Mouse (Mus musculus) hindbrain, postnatal 0 days (tissue): ENCODE results near the gene Laptm5. TPM values are rescaled to one million over a fixed set of nuclear protein-coding genes. Genes with fewer than 3 reads are reported as not detected.
A peak's percentile ranks its signal among the peaks of the same experiment; 100 is the strongest.

Experiments used
- ATAC-seq: fragments of 200-750 bp; cut with Nextera tagmentation; 2 replicates; pipeline ENCODE4 v1.8.0; 2017; ENCODE audit warnings: mild to moderate bottlenecking, moderate TSS enrichment, moderate library complexity
- DNase-seq: peaks from one replicate; pipeline ENCODE4 v3.0.0-alpha.2; 2015; ENCODE audit warnings: low spot score
- H3K27ac ChIP-seq: fragments of 300-500 bp; sonication (generic); 2 replicates; pipeline ENCODE4 v1.5.1; 2014; ENCODE audit warnings: mild to moderate bottlenecking
- H3K27me3 ChIP-seq: fragments of 300-500 bp; sonication (generic); 2 replicates; pipeline ENCODE4 v1.6.1; 2014; ENCODE audit warnings: low read length, mixed read lengths; ENCODE audit not compliant: insufficient read depth
- H3K36me3 ChIP-seq: fragments of 300-500 bp; sonication (generic); 2 replicates; pipeline ENCODE4 v1.6.1; 2014; ENCODE audit warnings: low read length, mixed read lengths; ENCODE audit not compliant: insufficient read depth
- H3K4me1 ChIP-seq: fragments of 300-500 bp; sonication (generic); 2 replicates; pipeline ENCODE4 v1.6.1; 2014; ENCODE audit warnings: antibody characterized with exemption, low read length, mixed read lengths; ENCODE audit not compliant: insufficient read depth
- H3K4me2 ChIP-seq: fragments of 300-500 bp; sonication (generic); 2 replicates; pipeline ENCODE4 v1.6.1; 2014; ENCODE audit warnings: low read depth, mild to moderate bottlenecking, low read length, moderate library complexity, mixed read lengths
- H3K4me3 ChIP-seq: fragments of 300-500 bp; sonication (generic); 2 replicates; pipeline ENCODE4 v1.5.1; 2014; ENCODE audit warnings: low read length
- H3K9ac ChIP-seq: fragments of 300-500 bp; sonication (generic); replicated peaks from 2 replicates; pipeline ENCODE4 v1.6.1; 2014; ENCODE audit warnings: mild to moderate bottlenecking, low read length, moderate library complexity, mixed read lengths
- H3K9me3 ChIP-seq: fragments of 300-500 bp; sonication (generic); 2 replicates; pipeline ENCODE4 v1.6.1; 2016; ENCODE audit warnings: low read length, mixed read lengths
- CTCF ChIP-seq: IDR thresholded peaks from 2 replicates; pipeline ENCODE4 v1.5.1; 2016; ENCODE audit warnings: antibody characterized with exemption, control low read depth, low read depth
- WGBS: fragments of 180-500 bp; shearing (Covaris S2); extraction: QIAGEN DNeasy Blood & Tissue Kit; methylation state at CpG from one replicate; pipeline ENCODE4 v1.1.7; 2014; 5-methylcytosine and 5-hydroxymethylcytosine counted together
- polyA plus RNA-seq: library from polyadenylated mRNA; unstranded; fragments of >200 nt; fragmentation: Nextera tagmentation; extraction: Ambion mirVana; gene quantifications from 2 replicates; pipeline ENCODE4 v1.2.1, GENCODE M21; 2015
- total RNA-seq: library from RNA; depleted of rRNA; stranded (reverse); fragments of >200 nt; gene quantifications from 2 replicates; pipeline ENCODE4 v1.2.3, GENCODE M21; 2014

Gene Laptm5
- total and polyA plus RNA-seq, 2 experiments from 2014 or later = 42.8 to 43.1 TPM

DNA sequence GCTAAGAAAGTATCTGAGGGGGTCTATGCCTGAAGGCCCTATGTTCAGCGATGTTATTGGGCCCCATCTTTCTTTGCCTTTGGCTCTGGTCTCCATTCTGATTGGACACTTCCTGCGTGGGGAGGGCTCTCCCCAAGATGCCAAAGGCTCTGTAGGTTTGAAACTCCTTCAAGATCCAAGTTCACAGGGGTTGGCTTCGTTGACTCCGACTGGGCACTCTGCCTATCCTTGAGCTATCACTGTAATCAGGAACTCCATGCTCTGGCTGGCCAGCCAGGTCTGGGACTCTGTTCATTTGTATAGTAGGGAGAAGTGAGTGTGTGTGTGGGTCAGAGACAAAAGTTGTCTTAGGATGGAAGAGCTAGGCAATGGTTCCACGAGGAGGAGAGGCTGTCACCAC, 45.9 kb downstream of the Laptm5 start:
- Histone ChIP-seq H3K36me3 (no peaks in the 10 kb centered on the region), H3K27ac (no peak overlapping the region), H3K4me1 (no peaks in the 10 kb centered on the region), H3K4me3 (no peak overlapping the region), H3K9me3 (no peaks in the 10 kb centered on the region), H3K9ac (no peak overlapping the region), H3K4me2 (no peak overlapping the region), H3K27me3 (no peaks in the 10 kb centered on the region)
- no peak for TF ChIP-seq CTCF
- 68% methylated on average over 5 of the region's 5 CpGs for WGBS
- no peak for DNase-seq
- no peak for ATAC-seq

DNA sequence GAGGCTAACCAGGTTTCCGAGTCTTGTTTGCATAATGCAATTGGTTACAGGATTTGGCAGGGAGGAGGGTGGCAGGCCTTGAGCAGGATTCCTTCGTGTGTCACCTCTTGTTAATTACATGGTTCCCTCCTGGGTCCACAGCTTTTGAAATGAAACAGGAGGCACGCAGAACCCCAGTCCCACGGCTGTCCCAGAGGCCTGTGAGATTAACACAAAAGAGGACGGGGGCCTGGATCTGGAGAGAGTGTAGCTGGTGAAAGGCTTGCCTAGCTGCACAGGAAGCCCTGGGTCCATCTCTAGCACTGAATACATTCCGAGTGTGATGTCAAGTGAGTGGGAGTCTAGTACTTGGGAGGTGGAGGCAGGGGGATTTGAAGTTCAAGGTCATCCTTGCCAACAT, 46.8 kb downstream of the Laptm5 start:
- Histone ChIP-seq H3K27me3 (no peaks in the 10 kb centered on the region), H3K4me3 (no peak overlapping the region), H3K4me1 (no peaks in the 10 kb centered on the region), H3K9me3 (no peaks in the 10 kb centered on the region), H3K9ac (no peak overlapping the region), H3K36me3 (no peaks in the 10 kb centered on the region), H3K4me2 (no peak overlapping the region), H3K27ac (no peak overlapping the region)
- WGBS = 44% methylated on average over 6 of the region's 6 CpGs
- TF ChIP-seq CTCF = no peak
- DNase-seq (no peak), ATAC-seq (no peak)

DNA sequence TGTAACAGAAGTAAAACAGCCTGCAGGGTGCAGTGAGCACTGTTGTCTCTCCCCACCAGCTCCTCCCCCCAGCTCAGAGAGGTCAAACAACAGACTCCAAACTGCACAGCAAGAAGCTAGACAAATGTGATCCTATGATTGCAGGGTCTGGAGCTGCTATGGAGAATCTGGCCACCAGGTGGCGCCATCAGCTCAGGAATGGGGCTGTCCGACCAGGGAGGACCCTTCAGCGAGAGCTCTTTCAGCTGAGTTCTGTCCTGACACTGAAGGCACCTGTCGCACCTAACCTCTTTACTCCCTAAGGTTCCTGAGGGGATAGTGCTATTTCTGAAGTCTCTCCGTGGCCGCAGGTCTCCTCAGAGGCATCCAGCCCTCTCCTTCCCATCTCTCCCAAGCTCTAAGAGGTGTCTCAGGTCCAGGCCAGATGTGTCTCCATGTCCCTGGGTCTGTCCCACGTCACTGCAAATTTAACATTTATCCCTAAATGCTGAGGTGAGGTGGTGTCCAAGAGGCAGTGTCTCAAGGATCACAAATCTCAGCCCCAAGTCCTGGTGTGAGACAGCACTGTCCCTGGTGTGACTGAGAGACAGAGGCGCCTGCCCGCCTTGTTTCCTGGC, 47.3 kb downstream of the Laptm5 start:
- Histone ChIP-seq H3K4me3 (no peak overlapping the region), H3K4me2 (no peak overlapping the region), H3K4me1 (no peaks in the 10 kb centered on the region), H3K27me3 (no peaks in the 10 kb centered on the region), H3K9me3 (no peaks in the 10 kb centered on the region), H3K27ac (no peak overlapping the region), H3K36me3 (no peaks in the 10 kb centered on the region), H3K9ac (no peak overlapping the region)
- DNase-seq (peak; percentile 86), ATAC-seq (peak; percentile 76)
- WGBS = 35% methylated on average over 9 of the region's 9 CpGs
- TF ChIP-seq CTCF = peak; percentile 99

DNA sequence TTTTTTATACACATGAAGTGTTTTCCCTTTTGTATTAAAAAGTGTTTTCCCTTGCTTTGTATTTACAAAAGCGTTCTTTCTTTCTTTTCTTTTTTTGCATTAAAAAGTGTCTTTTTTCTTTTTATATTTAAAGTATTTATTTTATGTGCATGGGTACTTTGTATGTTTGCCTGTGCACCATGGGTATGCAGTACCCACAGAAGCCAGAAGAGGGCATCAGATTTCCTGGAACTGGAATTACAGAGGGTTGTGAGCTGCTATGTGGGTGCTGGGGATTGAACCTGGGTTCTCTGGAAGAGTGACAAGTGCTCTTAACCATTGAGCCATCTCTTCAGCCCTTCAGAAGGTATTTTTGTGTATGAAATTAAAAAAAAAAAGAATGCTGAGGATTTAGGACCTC, 58.4 kb downstream of the Laptm5 start:
- 100% methylated on average over 1 of the region's 1 CpGs for WGBS

DNA sequence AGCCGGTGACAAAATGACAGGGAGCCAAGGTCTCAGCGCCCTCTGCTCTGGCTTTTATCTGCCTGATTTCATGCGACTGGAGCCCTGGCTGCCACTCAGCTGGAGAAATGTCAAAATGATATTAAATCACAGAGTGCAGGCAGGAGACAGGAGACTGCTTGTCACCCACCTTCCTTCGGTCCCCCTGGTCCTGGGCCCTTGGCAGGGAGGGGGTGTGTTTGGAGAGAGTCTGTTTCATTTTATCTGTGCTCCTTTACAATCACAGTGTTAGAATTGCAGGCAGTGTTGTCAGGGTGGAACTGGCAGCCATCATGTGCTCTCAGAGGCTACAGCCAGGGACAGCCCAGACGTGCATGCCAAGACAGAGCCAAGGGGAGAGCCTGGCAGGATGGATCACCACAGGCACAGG, 59.5 kb downstream of the Laptm5 start:
- TF ChIP-seq CTCF = no peak
- peak; percentile 79; the same call in 1 of the 2 replicates for ATAC-seq
- Histone ChIP-seq H3K27ac (peak overlapping the region; percentile 69), H3K9ac (no peak overlapping the region), H3K4me3 (no peak overlapping the region), H3K27me3 (no peaks in the 10 kb centered on the region), H3K4me2 (no peak overlapping the region), H3K9me3 (no peaks in the 10 kb centered on the region), H3K4me1 (no peaks in the 10 kb centered on the region), H3K36me3 (no peaks in the 10 kb centered on the region)
- peak; percentile 77 for DNase-seq
- WGBS = 36% methylated on average over 5 of the region's 5 CpGs

More for the DNA sequence above, 58.4 kb downstream of the Laptm5 start:
- no peak for ATAC-seq
- no peaks in the 10 kb centered on the region for H3K9me3 ChIP-seq
- no peak overlapping the region for H3K4me2 ChIP-seq
- DNase-seq = no peak
- H3K4me3 ChIP-seq = no peak overlapping the region
- no peaks in the 10 kb centered on the region for H3K27me3 ChIP-seq
- H3K36me3 ChIP-seq = no peaks in the 10 kb centered on the region
- no peaks in the 10 kb centered on the region for H3K4me1 ChIP-seq
- H3K9ac ChIP-seq = no peak overlapping the region
- peak; percentile 39 for TF ChIP-seq CTCF
- no peak overlapping the region for H3K27ac ChIP-seq

DNA sequence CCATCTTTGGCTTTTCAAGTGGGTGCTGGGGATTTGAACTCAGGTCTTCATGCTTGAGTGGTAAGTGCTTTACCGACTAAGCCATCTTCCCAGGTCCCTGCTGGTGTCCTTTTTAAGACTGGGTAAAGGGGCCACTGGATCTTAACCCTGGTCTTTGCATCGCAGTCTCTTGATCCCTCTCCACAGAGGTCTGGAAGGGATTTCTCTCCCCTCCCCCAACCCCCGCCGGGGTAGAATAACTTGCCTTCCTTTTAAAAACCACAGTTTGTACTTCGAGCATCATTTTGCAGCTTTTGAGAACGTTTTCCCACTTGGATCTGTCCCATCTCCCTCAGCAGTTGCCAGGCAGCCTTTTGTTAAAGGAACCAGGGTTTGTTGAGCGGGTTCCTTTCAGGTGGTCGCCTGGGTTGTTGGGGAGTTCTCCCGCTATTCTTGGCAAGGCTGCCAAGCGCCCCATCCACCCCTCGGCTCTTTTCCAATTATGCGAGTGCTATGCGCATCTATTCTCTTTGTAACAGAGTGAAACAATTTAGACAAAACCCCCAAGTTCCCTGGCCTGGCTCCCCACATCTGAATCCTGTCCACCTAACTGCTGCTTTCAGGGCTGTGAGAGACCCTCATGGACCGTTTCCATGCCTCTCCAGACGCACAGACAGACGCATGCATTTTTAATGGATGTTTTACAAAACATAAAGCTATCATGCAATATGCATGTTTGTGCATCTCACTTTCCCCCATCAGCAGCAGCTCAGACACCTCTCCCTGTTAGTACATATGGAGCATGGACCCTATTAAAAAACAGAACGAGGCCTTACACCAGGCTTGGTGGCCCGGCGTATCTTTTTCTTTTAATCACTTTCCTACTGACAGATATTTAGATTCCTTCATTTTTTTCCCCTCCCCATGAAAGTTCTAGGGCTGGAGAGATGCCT, 60.7 kb downstream of the Laptm5 start:
- no peaks in the 10 kb centered on the region for H3K27me3 ChIP-seq
- TF ChIP-seq CTCF = no peak
- no peak overlapping the region for H3K4me2 ChIP-seq
- H3K9me3 ChIP-seq = no peaks in the 10 kb centered on the region
- ATAC-seq (peak; percentile 58; the same call in 1 of the 2 replicates), DNase-seq (peak; percentile 79)
- H3K36me3 ChIP-seq = no peaks in the 10 kb centered on the region
- 29% methylated on average over 19 of the region's 19 CpGs for WGBS
- H3K9ac ChIP-seq = no peak overlapping the region
- H3K27ac ChIP-seq = peak overlapping the region; percentile 34; the same call in 1 of the 2 replicates
- no peaks in the 10 kb centered on the region for H3K4me1 ChIP-seq
- no peak overlapping the region for H3K4me3 ChIP-seq
